Mouse (Mus musculus) B cell, adult 67 days (primary cell): ENCODE measurements around the gene Hira. TPM values are rescaled to one million over a fixed set of nuclear protein-coding genes. Genes with fewer than 3 reads are reported as not detected.

Experiments used
- total RNA-seq, 2 experiments: library from RNA; stranded (reverse); gene quantifications; 4 replicates each; pipeline ENCODE4 v1.2.4; 2023

The Hira gene
- total RNA-seq = 10 to 100 TPM; 76.4 to 80.0 TPM

GRCm38 (mm10) chr16:18876442-18877308 lies at the start of gene Hira, which contains the start of gene Mrpl40:
Gene Hira (plus strand): TSS chr16:18877037.
Gene Mrpl40 (minus strand): TSS chr16:18876862.

DNA sequence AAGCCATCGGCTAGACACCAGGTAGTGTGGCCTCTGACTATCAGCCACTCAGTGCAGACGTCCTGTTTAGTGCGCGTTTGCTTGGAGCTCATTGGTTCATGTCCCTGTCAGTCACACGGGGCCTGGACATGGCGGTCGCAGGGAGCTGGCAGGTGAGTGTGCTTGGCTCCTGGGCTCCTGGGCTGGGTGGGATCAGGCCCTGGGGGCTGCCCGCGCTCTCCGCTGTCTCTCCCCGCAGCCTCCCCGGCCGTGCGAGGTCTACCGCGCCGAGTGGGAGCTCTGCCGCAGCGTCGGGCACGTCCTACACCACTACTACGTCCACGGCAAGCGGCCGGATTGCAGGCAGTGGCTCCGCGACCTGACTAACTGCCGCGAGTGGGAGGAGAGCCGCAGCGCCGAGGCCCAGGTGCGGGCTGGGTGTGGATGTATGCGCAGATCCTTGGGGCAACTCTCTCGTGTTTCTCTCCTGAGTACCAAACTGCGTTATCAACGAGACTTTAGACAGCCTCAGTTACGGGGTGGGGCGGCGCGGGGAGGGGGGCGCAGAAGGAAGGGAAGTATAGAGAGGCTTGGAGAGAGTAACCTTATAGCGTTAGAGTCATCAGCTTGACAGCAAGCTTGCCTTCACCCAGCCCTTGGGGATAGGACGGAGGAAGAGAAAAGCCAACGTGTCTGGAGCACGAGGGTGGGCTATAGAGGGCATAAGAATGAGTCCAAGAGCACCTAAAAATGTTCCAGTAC lies 40.2 kb upstream of the Hira start, which contains the start of the genes 2510002D24Rik and Gm28539:
Gene 2510002D24Rik (plus strand): TSS at position 111 of the 741 bp plus-strand sequence.
Gene Gm28539 (plus strand): TSS at position 117 of the 741 bp plus-strand sequence.

Other genes starting within 250 kb of the Hira start
- gene Sept5, start 247.1 kb upstream of the Hira start, total RNA-seq = not detected
- not detected for gene Cldn5, start 100.2 kb upstream of the Hira start, total RNA-seq
- 100 to 1,000 TPM; 107 to 108 TPM for gene Ufd1, start 65.3 kb upstream of the Hira start, total RNA-seq
- gene Cdc45, start 65.0 kb upstream of the Hira start, total RNA-seq = 1 to 10 TPM; 4.5 to 5.5 TPM
- gene 2510002D24Rik, start 40.5 kb upstream of the Hira start, total RNA-seq = 10 to 100 TPM; 41.9 to 44.5 TPM
- gene Gm28539, start 40.5 kb upstream of the Hira start, total RNA-seq = 1 to 10 TPM in 1 of 2 experiments, not detected in 1; 7.5 TPM
- 10 to 100 TPM; 37.3 to 38.1 TPM for gene Mrpl40, start 175 bp upstream of the Hira start, total RNA-seq